Mouse (Mus musculus) ovary, adult 10 weeks (tissue): ENCODE results near the gene Hcrtr2. TPM values are rescaled to one million over a fixed set of nuclear protein-coding genes. Genes with fewer than 3 reads are reported as not detected.

Source experiments
- polyA plus RNA-seq: library from polyadenylated mRNA; stranded (reverse); fragments of 350-450 nt; fragmentation: Illumina TruSeq; extraction: RNeasy Lipid Tissue Mini Kit (QIAGEN cat#74804); gene quantifications from one replicate; pipeline ENCODE4 v1.2.3, GENCODE M21; 2014

The Hcrtr2 gene
- 0.60 TPM for polyA plus RNA-seq

DNA sequence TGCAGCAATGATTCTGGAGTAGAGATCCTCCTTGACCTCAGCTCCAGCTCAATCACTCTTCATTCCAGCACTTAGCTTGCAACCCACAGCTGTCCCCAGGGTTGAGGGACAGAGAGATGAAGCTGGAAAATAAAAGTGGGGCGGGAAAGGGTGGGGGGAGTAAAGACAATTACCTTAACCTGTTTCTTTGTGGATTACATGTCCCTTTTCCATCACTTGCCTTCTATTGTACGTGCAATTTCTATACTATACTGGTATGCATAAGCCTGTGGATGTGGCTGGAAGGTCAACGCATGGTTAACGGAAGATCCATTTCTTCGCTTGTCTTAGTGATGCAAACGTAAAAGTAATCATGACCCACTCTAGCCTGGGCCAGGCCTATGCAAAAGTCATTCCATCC is at the start of gene Hcrtr2:
Gene Hcrtr2 (minus strand): TSS at position 101 of the 400 bp plus-strand sequence.

DNA sequence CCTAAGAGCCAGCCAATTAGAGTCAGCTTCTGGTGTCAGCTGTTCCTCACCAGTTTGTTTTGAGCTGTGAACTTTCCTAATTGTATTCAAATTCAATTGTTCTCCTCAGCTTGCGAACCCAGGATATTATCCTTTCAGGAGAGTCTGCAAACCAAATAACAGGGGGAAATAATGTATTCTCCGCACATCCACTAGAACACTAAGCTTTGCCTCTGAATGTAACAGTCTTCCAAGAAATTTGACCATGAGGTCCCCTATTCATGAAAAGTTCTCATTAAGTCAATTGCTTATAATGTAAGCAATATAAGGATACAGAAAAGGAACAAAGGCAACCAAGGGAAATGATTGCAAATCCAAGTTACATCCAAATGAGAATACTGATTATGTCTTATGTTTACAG is 110.1 kb downstream of the Hcrtr2 start, which contains the start of gene Gfral:
Gene Gfral (minus strand): TSS at position 101 of the 400 bp plus-strand sequence.

Other genes starting within 250 kb of the Hcrtr2 start
- gene Gfral, start 110.2 kb downstream of the Hcrtr2 start, polyA plus RNA-seq = not detected
- 0.88 TPM for gene Fam83b, start 243.3 kb upstream of the Hcrtr2 start, polyA plus RNA-seq